Mouse (Mus musculus): ENCODE data around the gene Cdc42ep3. TPM values are rescaled to one million over a fixed set of nuclear protein-coding genes. Genes with fewer than 3 reads are reported as not detected.
A peak's percentile ranks its signal among the peaks of the same experiment; 100 is the strongest.

Cdc42ep3 gene
- polyA plus RNA-seq (2015; fragmentation: Nextera tagmentation; extraction: Ambion mirVana), result 49.4 and 49.7 TPM in 2 replicates

GRCm38 (mm10) chr17:79354444-79355270 lies at the start of gene Cdc42ep3:
Cdc42ep3 (minus strand) TSS chr17:79355091.
- H3K9me3 ChIP-seq (replicated peaks; ENCODE audit: control insufficient read depth, low read length, poor library complexity, severe bottlenecking), result no peaks in the 10 kb centered on the region
- under 1% methylated on average over 50 of the region's 74 CpGs for WGBS
- H3K9ac ChIP-seq (ENCODE audit: low read depth, low read length), result peak within 1 kb of the TSS; percentile 98
- peak within 1 kb of the TSS; percentile 98 for H3K27ac ChIP-seq (ENCODE audit: low read length)
- peak within 1 kb of the TSS; percentile 83 for H3K4me3 ChIP-seq (ENCODE audit: low read depth, low read length)
- H3K27me3 ChIP-seq (ENCODE audit: control insufficient read depth, insufficient read depth, low read depth, low read length), result no peaks in the 10 kb centered on the region; the same call in 1 of the 2 replicates
- ATAC-seq, result peak; percentile 88
- H3K36me3 ChIP-seq (ENCODE audit: control insufficient read depth, insufficient read depth, low read length), result no peaks in the 10 kb centered on the region
- H3K4me2 ChIP-seq (ENCODE audit: low read length), result peak within 1 kb of the TSS; percentile 86
- peaks cover 21% of the 10 kb centered on the region for H3K4me1 ChIP-seq (ENCODE audit: control insufficient read depth, insufficient read depth, low read length)

DNA sequence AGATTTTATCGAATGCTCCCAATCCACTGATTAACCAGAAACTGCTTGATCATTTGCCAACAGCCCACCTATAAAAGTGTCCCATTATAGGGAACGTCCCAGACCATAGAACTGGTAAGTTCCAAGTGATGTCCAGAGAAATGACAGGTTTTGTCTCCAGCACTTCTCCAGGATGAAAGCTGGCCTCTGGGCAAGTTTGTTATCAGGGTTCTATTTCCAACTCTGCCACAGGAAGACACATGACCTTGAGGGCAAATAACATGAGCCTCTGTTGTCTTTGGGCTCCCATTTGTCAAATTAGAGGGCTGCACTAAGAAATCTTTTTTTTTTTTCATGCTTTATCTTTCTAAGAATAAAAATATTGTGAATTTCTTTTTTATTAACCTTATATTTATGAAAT lies 45.5 kb upstream of the Cdc42ep3 start:
- no peak overlapping the region for H3K9ac ChIP-seq (ENCODE audit: low read depth, low read length)

DNA sequence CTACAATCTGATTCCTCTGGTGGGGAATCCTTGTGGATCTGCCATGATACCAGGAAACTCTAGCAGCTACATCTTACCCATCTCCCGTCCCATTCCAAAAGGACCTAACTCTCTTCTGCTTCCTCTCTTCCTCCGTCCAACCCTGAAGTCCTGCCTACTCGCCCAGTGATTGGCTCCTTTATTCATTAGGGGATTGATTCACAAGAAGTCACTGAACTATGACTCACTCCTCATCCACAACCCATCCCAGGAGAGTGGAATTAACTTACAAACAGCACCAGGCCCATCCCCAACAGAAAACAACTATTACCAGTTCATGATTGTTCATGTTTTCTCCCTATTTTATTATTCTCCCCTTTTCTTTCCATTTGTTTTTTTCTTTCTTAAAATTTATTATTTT lies 43.5 kb upstream of the Cdc42ep3 start:
- WGBS, result 80% methylated on average over 3 of the region's 3 CpGs
- no peak for ATAC-seq
- Histone ChIP-seq H3K9ac (ENCODE audit: low read depth, low read length) (no peak overlapping the region), H3K4me2 (ENCODE audit: low read length) (no peak overlapping the region), H3K4me1 (ENCODE audit: control insufficient read depth, insufficient read depth, low read length) (no peaks in the 10 kb centered on the region), H3K36me3 (ENCODE audit: control insufficient read depth, insufficient read depth, low read length) (no peaks in the 10 kb centered on the region), H3K27ac (ENCODE audit: low read length) (no peak overlapping the region), H3K27me3 (ENCODE audit: control insufficient read depth, insufficient read depth, low read depth, low read length) (no peaks in the 10 kb centered on the region), H3K4me3 (ENCODE audit: low read depth, low read length) (no peak overlapping the region), H3K9me3 (replicated peaks; ENCODE audit: control insufficient read depth, low read length, poor library complexity, severe bottlenecking) (no peaks in the 10 kb centered on the region)

More for the DNA sequence above, 45.5 kb upstream of the Cdc42ep3 start:
- Histone ChIP-seq H3K27ac (ENCODE audit: low read length) (no peak overlapping the region), H3K36me3 (ENCODE audit: control insufficient read depth, insufficient read depth, low read length) (no peaks in the 10 kb centered on the region), H3K4me3 (ENCODE audit: low read depth, low read length) (no peak overlapping the region), H3K4me2 (ENCODE audit: low read length) (no peak overlapping the region), H3K9me3 (replicated peaks; ENCODE audit: control insufficient read depth, low read length, poor library complexity, severe bottlenecking) (no peaks in the 10 kb centered on the region), H3K4me1 (ENCODE audit: control insufficient read depth, insufficient read depth, low read length) (no peaks in the 10 kb centered on the region), H3K27me3 (ENCODE audit: control insufficient read depth, insufficient read depth, low read depth, low read length) (no peaks in the 10 kb centered on the region)
- WGBS, result 90% methylated on average over 2 of the region's 2 CpGs
- no peak for ATAC-seq

- no peaks in the 10 kb centered on the region for H3K9me3 ChIP-seq (replicated peaks; ENCODE audit: control insufficient read depth, low read length, poor library complexity, severe bottlenecking)
- no peak overlapping the region for H3K4me3 ChIP-seq (ENCODE audit: low read depth, low read length)
- H3K27me3 ChIP-seq (ENCODE audit: control insufficient read depth, insufficient read depth, low read depth, low read length), result no peaks in the 10 kb centered on the region
- H3K4me1 ChIP-seq (ENCODE audit: control insufficient read depth, insufficient read depth, low read length), result no peaks in the 10 kb centered on the region
- no peak overlapping the region for H3K9ac ChIP-seq (ENCODE audit: low read depth, low read length)
- peak; percentile 78 for ATAC-seq
- no peak overlapping the region for H3K27ac ChIP-seq (ENCODE audit: low read length)
- no peaks in the 10 kb centered on the region for H3K36me3 ChIP-seq (ENCODE audit: control insufficient read depth, insufficient read depth, low read length)
- no peak overlapping the region for H3K4me2 ChIP-seq (ENCODE audit: low read length)
- 65% methylated on average over 5 of the region's 5 CpGs for WGBS
These were observed 39.9 kb upstream of the Cdc42ep3 start for GRCm38 (mm10) chr17:79394799-79395198.

- Histone ChIP-seq H3K4me1 (ENCODE audit: control insufficient read depth, insufficient read depth, low read length) (no peaks in the 10 kb centered on the region), H3K27ac (ENCODE audit: low read length) (no peak overlapping the region), H3K4me3 (ENCODE audit: low read depth, low read length) (no peak overlapping the region), H3K4me2 (ENCODE audit: low read length) (no peak overlapping the region), H3K9me3 (replicated peaks; ENCODE audit: control insufficient read depth, low read length, poor library complexity, severe bottlenecking) (no peaks in the 10 kb centered on the region), H3K27me3 (ENCODE audit: control insufficient read depth, insufficient read depth, low read depth, low read length) (no peaks in the 10 kb centered on the region), H3K9ac (ENCODE audit: low read depth, low read length) (no peak overlapping the region), H3K36me3 (ENCODE audit: control insufficient read depth, insufficient read depth, low read length) (no peaks in the 10 kb centered on the region)
- ATAC-seq, result no peak
- 84% methylated on average over 7 of the region's 7 CpGs for WGBS
These were observed 39.0 kb upstream of the Cdc42ep3 start for GRCm38 (mm10) chr17:79393886-79394285.

- Histone ChIP-seq H3K9me3 (replicated peaks; ENCODE audit: control insufficient read depth, low read length, poor library complexity, severe bottlenecking) (no peaks in the 10 kb centered on the region), H3K9ac (ENCODE audit: low read depth, low read length) (no peak overlapping the region), H3K27me3 (ENCODE audit: control insufficient read depth, insufficient read depth, low read depth, low read length) (no peaks in the 10 kb centered on the region), H3K36me3 (ENCODE audit: control insufficient read depth, insufficient read depth, low read length) (no peaks in the 10 kb centered on the region), H3K4me3 (ENCODE audit: low read depth, low read length) (no peak overlapping the region), H3K4me1 (ENCODE audit: control insufficient read depth, insufficient read depth, low read length) (no peaks in the 10 kb centered on the region), H3K27ac (ENCODE audit: low read length) (no peak overlapping the region), H3K4me2 (ENCODE audit: low read length) (no peak overlapping the region)
- no peak for ATAC-seq
- WGBS, result 60% methylated on average over 8 of the region's 8 CpGs
These were observed 32.7 kb upstream of the Cdc42ep3 start for GRCm38 (mm10) chr17:79387465-79388066.

DNA sequence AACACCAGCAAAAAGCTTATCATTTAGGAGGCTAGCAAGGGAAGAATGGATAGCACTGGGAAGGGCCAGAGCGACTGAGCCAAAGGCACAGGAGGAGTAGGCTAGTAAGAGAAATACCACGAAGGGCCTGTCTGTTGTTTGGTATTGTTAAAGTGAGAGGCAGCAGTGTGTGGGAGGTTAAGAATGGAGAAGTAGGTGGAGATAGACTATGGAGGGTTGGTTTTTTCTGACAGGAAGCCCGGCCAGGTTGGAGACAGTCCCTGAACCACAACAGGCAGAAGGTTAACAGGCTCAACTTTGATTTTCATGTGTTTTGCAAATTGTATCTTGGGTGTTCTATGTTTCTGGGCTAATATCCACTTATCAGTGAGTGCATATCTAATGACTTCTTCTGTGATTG lies 26.6 kb upstream of the Cdc42ep3 start:
- no peak overlapping the region for H3K4me3 ChIP-seq (ENCODE audit: low read depth, low read length)
- no peak for ATAC-seq
- H3K9ac ChIP-seq (ENCODE audit: low read depth, low read length), result no peak overlapping the region
- H3K4me1 ChIP-seq (ENCODE audit: control insufficient read depth, insufficient read depth, low read length), result no peaks in the 10 kb centered on the region
- H3K9me3 ChIP-seq (replicated peaks; ENCODE audit: control insufficient read depth, low read length, poor library complexity, severe bottlenecking), result no peaks in the 10 kb centered on the region
- no peak overlapping the region for H3K4me2 ChIP-seq (ENCODE audit: low read length)
- H3K27me3 ChIP-seq (ENCODE audit: control insufficient read depth, insufficient read depth, low read depth, low read length), result no peaks in the 10 kb centered on the region
- H3K27ac ChIP-seq (ENCODE audit: low read length), result no peak overlapping the region
- 81% methylated on average over 3 of the region's 3 CpGs for WGBS
- H3K36me3 ChIP-seq (ENCODE audit: control insufficient read depth, insufficient read depth, low read length), result no peaks in the 10 kb centered on the region

GRCm38 (mm10) chr17:79379191-79379590 lies 24.3 kb upstream of the Cdc42ep3 start:
- H3K9me3 ChIP-seq (replicated peaks; ENCODE audit: control insufficient read depth, low read length, poor library complexity, severe bottlenecking), result no peaks in the 10 kb centered on the region
- H3K4me1 ChIP-seq (ENCODE audit: control insufficient read depth, insufficient read depth, low read length), result no peaks in the 10 kb centered on the region
- no peak overlapping the region for H3K27ac ChIP-seq (ENCODE audit: low read length)
- H3K9ac ChIP-seq (ENCODE audit: low read depth, low read length), result no peak overlapping the region
- 76% methylated on average over 5 of the region's 5 CpGs for WGBS
- no peak for ATAC-seq
- H3K36me3 ChIP-seq (ENCODE audit: control insufficient read depth, insufficient read depth, low read length), result no peaks in the 10 kb centered on the region
- H3K4me2 ChIP-seq (ENCODE audit: low read length), result no peak overlapping the region
- no peaks in the 10 kb centered on the region for H3K27me3 ChIP-seq (ENCODE audit: control insufficient read depth, insufficient read depth, low read depth, low read length)
- H3K4me3 ChIP-seq (ENCODE audit: low read depth, low read length), result no peak overlapping the region

All from midbrain, embryonic 16.5 days (tissue).